Mouse (Mus musculus): ENCODE data around the gene Tbc1d8b. TPM values are rescaled to one million over a fixed set of nuclear protein-coding genes. Genes with fewer than 3 reads are reported as not detected.
A peak's percentile ranks its signal among the peaks of the same experiment; 100 is the strongest.
"Not testable (repeated sequence)": the region's sequence is repeated elsewhere in the genome, so short reads cannot be mapped to it uniquely, and the experiment has no call there.

Gene Tbc1d8b
- polyA plus RNA-seq (2017; shearing (Covaris generic)): 1 to 10 TPM; 5.6 to 7.8 TPM

DNA sequence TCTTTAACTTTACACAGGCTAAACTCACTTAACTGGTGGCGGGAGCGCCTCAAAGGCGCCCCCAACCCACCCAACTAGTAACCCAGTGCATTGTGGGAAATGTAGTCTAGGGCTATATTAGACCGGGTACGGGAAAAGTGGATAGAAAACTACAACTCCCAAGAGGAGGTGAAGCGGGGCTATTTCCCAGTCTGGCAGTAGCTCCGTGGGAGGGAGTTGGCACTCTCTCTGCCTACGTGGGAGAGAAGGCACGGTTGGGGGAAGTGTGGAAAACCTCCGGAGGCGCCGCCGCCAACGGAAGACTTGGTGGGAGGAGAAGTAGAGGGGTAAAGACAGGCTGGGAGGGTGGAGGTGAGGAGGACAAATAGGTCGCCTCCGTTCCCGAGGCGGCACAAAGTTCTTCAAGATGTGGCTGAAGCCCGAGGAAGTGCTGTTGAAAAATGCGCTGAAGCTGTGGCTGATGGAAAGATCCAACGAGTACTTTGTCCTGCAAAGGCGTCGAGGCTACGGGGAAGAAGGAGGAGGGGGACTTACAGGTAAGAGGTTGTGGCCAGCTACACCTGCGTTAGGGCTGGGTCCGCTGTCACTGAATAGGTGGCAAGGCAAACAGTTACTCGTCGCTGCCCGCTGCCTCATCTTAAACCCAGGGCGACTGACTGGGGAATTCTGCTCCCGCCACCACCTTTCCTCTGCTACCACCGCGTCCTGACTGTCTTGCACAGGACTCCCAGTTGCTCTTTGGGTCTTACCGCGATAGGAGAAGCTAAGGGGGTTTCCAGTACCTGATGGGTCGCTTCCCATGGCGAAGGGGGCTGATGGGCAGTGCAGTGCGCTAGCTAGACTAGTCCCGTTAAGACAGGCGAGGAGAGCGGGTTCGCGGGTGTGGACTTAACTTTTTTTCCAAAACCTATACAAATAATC, at the start of gene Tbc1d8b:
Tbc1d8b (plus strand) TSS at position 222 of the 921 bp plus-strand sequence.
- ATAC-seq: peak; percentile 94

DNA sequence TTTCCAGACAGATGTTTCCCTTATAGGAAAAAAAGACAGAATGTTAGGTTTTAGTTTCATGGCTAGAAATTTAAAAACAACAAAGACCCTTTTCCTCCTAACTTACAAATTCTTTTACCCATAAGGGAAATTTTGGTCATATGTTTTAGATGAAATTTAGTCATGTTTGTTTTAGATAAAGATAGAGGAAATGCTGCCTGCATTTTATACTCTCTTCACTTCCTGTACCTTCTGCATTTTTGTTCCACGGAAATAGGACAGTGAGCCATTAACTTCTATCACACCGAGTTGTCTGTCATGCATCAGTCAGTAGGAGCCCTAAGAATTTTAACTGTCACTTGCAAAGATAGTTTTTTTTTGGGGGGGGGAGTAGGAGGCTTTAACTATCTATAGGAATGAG, 45.1 kb upstream of the Tbc1d8b start:
- ATAC-seq: no peak

DNA sequence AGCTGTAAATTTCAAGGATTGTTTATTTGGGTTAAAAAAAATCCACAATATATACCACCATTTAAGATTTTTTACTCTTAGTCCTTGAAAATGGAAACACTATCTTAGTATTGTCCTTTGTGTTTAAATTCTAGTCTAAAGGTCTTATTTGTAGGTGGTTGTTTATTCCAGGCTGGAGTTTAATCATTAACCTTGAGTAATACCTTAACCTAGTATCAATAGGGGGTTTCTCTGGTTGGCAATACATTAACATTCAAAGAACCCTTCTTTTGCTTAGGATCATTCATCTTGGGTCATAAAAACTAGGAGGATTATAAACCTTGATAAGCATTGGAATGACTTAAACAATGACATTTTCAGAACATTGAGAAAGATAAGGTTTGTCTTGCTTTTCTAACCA, 44.4 kb upstream of the Tbc1d8b start:
- ATAC-seq: no peak

DNA sequence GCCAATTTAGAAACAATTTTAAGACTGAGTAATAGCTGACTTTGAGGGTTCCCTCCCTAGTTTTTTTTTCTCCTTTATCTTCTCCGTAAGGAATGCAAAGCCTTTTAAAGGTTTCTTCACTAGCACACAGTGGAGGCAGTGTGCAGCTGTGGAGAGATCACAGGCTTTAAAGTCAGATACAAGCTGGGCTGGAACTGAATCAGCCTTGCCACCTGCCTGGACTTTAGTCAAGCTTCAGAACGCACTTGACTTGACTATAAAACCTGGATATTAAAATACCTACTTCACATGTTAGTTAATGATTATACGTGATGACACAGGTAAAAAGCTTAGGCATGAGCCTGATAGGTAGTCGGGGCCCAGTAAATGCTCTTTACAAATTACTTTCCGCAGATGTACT, 32.6 kb upstream of the Tbc1d8b start:
- no peak for ATAC-seq

DNA sequence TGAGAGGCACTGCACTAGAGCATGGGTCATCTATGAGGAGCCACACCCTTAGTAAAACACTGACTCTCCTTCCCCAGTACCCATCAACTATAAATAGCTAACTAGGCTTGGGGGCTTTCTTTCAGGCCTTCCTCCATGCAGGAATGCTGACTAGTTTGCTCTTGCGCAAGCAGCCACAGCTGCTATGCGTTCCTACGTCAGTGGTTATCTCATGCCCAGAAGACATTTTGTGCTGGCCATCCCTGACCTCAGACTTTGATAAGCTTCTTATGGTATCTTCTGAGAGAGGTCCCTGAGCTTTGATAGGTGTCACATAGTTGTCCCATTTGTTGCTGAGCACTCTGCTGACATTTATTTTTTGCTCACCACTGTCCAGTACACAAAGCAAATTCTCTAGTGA, 31.5 kb upstream of the Tbc1d8b start:
- ATAC-seq: no peak

DNA sequence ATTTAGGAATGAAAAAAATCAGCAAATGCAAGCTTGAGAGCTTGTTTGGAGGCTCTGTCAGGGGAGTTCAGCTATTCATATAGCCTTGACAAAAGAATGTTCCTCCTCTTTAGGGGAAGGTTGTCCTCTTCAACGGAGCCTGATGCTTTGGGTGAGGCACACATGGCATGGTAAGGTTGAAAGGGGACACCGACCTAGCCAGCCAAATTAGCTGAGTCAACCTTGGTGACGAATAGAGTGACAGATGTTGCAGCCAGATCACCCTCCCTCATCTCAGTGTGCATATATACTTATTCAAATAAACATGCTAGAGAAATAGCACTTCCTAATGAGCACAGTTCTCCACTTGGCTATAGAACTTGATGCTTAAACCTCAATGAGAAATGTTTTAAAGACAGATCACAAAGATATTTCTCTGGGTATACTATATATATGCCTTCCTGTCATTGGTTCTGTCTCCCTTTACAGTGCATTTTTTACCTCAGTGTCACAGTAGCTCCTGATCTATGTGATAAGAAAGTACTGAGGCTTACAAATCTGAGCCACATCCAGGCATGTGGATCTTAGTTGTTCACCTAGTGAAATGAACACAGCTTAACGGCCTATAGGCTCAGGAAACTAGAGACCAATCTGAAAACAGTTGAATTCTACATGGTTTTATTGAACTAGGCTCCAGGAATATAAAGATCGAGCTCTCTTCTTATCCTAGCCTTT, 30.3 kb upstream of the Tbc1d8b start:
- no peak for ATAC-seq

DNA sequence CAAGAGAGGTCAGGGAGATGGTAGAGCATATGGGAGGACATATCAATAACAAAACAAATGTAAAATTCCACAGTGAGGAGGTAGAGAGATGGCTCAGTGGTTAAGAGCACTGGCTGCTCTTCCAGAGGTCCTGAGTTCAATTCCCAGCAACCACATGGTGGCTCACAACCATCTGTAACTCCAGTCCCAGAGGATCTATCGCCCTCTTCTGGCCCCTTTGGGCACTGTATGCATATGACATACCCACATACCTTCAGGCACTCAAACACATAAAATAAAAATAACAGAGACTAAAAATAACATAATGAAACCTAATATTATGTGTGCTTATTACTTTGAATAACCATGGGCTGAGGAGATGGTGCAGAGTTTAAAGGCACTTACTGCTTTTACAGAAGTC, 22.7 kb upstream of the Tbc1d8b start:
- ATAC-seq: no peak

DNA sequence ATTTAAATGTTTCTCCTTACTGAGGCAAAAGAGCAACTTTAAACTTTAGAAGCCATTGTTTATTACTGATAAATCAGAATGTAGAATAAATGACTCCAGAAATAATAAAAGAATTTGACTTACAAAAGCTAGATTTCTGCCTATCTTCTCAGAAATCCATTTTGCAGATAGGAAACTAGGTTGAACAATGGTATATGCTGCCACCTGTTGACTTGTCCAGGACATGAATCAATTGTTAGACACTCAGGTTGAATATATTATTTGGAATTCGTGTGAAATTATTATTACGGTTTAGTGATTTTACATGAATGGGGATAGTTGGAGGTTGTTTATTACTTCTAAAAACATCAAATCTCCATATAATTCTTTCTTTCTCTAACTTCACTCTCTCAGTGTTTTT, 19.0 kb upstream of the Tbc1d8b start:
- ATAC-seq: peak; percentile 47

DNA sequence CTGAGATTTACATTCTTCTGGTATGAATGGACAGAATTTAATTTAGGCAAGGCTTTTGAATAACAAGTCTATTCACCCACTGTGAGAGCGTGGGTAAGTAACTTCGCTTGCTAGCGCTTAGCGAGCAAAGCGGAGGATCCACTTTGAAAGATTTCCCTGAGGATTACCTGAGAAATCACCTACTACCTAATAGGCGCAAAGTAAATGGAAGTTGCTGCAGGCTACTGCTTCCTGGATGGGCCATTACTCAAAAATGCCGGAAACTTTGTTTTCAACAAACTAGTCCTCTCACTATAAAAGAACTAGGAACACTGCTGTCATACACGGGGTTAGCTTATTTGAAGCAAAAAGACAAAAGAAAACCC, 404 bp upstream of the Tbc1d8b start:
- ATAC-seq: peak; percentile 50

DNA sequence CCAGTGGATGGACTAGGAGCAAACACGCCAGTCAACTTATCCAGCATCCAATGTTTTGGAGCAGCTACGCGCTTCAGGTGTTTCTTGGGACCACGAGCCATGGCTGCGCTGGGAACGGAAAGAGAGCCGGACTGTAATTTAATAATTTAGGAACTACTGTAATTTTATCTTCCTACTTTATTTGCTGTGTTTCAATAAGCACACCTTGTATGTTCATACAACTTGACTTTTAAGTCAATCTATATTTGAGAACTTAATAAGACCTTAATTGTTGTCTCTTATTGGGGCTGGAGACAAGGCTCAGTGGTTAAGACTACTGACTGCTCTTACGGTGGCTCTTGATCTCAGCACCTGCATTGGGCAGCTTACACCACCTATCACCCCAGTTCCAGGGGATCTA, 29.6 kb downstream of the Tbc1d8b start, which contains the start of gene Gm15013:
Gm15013 (minus strand) TSS at position 101 of the 400 bp plus-strand sequence.
- no peak for ATAC-seq

DNA sequence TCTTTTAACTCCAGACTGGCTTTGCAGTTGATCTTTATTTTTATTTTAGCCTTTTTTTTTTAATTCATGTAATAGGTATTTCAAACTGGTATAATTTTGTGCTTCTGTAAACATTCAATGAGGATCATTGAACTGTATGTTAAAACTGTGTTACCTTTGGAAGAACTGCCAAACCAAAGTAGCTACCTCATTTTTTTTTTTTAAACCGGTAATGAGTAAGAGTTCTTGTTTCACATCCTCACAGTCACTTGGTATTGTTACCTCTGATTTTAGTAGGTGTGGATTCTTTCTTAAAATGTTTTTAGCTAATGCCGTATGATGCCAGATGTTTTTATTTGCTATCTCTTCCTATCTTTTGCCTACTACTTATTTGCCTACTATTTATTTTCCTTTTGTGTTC, 37.6 kb downstream of the Tbc1d8b start:
- ATAC-seq: no peak

DNA sequence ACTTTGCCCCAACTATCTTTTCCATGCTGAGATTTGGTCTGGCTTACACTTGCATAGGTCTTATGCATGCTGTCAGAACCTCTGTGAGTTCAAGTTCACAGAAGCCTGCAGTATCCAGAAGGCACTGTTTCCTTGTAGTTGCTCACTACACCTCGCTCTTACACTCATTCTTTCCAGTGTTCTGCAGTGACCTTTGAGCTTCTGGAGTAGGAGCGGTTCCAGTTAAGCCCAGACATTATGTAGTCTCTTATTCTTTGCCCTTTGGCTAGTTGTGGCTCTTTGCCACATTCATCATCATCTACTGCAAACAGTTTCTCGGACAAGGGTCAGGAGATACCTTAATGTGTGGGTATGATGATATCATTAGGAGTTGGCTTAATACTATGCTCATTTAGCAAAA, 45.7 kb downstream of the Tbc1d8b start:
- ATAC-seq: no peak

DNA sequence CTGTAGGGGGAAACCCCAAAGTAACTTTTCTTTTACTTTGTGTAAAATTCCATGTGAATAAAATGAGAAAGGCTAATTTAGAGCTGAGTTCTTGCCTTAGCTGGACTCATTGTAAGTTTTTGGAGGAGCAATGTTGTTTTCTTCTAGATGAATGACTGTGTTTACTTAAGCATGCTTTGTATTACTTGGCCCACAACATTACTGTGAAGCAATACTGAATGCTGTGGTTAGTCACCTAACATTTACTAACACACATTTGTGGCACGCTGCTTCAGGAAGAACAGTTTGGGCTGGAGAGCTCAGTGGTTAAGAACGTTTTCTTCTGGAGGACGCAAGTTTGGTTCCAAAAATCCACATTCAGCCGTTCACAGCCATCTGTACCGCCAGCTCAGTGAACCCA, 52.3 kb downstream of the Tbc1d8b start:
- ATAC-seq: no peak

DNA sequence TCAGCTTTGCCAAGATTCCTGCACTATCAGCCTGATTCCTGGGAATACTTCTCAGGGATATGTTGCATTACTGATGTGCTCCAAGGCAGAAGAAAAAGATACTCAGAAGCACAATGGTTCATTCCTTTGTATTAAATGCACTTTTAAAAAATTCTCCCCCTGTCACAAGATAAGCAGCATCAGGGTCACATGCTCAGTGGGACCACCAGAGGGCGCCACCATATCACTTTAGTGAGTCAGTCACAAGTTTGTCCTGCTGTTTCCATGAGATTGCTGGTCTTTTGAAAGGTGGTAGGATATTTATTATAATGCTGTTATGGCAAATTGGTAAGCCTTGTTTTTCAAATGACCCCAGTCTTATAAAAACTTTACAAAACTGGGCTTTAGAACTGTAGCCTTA, 67.1 kb downstream of the Tbc1d8b start:
- ATAC-seq: no peak

DNA sequence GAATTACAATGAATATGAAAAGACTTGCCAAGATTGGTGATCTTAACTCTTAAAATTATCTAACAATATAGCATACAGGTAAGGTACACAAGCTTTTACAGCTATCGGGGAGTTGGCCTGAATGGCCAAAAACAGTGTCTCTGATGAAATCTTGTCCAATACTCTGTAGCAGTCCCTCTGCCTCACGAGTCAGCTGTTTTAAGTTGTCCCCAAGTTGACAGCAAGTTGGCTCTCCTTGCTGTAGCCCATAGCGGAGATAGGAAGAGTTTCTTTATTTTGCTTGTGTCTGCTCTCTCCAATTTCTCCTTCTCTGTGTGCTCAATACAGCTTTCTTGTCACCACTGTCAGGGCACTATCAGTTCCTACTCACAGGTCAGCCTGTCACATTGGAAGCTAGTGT, 73.8 kb downstream of the Tbc1d8b start:
- ATAC-seq: not testable (repeated sequence)

DNA sequence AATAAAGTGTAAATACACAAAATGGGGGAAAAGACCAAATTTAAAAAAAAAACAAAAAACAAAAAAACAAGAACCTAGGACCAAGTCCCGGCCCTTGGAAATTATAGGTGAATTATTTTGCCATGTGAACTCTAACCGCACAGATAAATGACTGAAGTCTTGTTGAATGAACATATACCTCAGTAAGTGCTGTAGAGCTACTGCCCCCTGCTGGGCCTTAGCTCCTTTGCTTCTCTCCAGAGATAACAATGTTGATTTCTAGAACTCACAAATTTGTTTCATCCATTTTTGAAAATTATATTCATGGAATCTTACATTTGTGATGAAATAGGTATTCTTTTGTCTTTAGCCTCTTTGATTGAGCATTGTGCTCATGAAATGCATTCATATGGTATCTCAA, 77.8 kb downstream of the Tbc1d8b start:
- ATAC-seq: peak; percentile 53

DNA sequence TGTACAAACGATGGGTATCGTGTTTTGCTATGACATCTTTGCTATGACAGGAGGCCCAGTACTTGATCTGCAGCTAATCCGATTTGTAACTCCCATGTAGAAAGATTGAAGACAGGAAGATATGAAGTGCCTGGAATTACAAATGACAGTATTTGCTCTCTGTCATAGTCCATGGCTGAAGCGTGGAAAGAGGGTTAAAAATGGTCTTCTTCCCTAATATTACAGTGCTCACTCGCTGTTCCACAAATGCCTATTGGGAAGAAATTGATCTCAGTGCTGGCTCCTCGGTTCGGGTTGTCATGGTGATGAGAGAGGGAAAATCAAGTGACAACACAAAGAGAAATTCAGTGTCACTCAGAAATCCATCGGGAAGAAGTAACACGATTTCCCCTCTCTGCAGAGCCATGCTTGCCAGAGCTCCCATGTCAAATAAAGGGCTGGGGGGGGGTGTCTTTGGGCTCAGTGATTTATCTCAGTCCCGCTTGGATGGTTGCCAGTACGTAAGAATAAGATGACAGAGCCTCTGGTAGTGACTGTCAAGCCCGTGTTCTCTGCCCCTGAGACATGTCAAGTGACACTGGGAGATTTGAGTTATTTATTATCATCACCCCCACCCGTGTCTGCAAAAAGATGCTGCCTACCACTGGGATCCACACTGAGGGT, 85.3 kb downstream of the Tbc1d8b start:
- ATAC-seq: no peak

DNA sequence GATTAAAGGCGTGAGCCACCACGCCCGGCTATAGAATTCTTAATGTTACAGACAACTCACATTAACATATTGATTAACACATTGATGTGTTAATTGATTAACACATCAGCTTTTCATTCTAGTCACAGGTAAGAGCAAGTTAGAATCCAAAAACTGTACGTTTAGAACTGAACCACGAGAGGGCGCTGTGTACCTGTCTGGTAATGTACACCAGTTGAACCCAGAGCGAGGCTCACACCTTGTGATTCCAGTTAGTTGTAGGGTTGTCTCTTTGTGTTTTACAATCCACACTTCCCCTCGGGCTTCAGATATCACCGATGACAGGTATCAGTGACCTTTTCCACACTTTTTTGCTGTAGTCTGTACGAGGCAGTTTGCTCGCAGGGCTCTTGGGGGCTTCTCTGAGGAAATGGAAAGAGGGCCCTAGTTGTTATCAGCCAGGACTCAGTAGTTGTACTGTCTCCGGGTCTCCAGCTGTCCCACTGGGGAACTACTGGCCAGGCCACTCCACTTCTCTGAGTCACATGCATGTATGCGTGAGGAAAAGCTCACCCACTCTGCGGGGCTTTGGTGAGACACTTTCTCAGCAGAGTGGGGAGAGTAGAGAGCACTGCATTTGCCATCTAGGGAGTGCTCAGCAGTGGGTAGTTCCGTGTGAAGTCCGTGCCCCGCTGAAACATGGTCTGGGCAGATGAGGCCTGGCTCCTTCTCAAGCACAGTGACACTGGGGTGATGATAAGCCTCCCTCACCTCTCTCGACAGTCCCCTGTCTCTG, 89.7 kb downstream of the Tbc1d8b start:
- ATAC-seq: no peak

DNA sequence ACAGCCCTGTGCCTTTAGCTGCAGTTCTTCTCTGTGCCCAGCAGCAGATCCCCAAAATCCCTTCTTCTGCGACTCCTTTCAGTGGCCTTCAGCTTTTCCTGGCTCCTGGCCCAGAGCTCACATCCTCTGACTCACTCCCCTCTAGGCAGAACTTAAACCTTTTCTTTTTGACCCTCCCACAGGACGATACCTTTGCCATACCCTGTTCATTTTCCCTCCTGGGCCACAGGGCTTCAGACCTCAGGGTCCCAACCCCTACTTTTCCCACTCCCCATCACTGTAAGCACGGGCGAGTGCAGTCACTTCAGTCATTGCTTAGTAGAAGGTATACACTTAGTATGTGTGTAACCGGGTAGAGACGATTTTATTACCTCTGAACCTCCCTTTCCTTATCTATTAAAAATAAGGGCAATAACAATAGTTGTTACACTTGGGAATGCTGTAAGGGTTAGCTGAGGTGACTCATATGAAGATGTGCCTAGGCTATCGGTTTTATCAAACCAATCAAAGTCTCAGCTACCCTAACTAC, 90.4 kb downstream of the Tbc1d8b start:
- no peak for ATAC-seq

DNA sequence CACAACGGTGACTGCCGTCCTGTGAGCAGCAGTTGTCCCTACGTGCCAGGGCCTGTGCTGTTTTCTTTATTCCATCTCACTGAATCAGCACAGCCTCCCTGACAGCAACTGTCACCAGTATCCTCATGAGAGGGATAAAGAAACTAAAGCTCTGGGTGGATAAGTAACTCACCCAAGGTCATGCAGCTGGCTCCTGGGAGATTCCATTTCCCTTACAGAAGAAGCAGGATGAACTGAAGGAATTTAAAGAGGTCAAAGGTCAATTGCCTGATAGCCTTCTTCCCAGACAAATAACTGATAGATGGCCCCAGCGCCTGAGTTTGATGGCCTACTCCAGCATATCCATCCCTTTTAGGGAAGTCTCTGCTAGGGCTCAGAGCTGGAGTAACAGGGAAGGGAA, 92.6 kb downstream of the Tbc1d8b start:
- no peak for ATAC-seq

DNA sequence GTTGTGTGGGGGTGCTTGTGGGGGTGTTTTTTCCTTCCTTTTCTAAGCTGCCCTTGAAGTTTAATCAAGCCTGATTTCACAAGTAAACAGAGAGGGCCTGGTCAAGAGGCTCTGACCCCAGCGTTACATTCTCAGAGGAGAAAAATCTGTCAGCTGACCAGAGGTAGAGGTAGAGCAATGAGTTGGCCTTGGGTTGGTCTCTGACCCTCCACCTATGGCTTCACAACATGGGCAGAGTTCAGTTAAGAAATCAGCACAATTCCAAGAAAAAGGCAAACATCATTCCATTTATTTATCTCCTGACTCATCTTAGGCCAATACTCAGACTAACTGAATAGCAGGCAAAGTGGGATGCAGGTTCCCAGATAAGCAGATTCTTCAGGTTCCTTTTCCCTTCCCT, 94.1 kb downstream of the Tbc1d8b start:
- ATAC-seq: no peak

DNA sequence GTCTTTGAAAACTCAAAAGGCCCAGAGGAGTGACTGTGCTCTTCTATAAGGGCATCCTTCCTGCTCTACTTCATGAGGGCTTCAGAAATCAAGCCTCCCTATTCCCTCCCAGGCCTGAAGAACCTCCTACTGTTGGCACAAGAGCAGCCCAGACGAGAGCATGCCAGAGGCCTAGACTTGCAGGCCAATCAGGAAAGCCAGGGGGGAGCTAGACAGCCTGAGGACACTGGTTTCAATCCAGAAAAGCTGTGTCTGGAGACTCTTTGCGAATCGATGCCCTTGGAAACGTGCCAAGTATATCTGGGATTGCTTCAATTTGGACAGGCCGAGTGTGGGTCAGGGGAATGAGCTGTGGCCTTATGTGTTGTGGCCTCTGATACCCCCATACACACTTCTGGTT, 94.6 kb downstream of the Tbc1d8b start:
- ATAC-seq: no peak
